Mouse (Mus musculus): ENCODE results near the gene Bloc1s5. TPM values are rescaled to one million over a fixed set of nuclear protein-coding genes. Genes with fewer than 3 reads are reported as not detected.
"Not testable (repeated sequence)": the region's sequence is repeated elsewhere in the genome, so short reads cannot be mapped to it uniquely, and the experiment has no call there.

The Bloc1s5 gene
- polyA plus RNA-seq, 1 experiment from 2014 or later, result 31.4 TPM

GRCm38 (mm10) chr13:38632556-38632955 is 2.4 kb downstream of the Bloc1s5 start:
- ATAC-seq (replicated peaks; ENCODE audit: insufficient number of reproducible peaks, low FRiP score, low TSS enrichment, low read depth), result no peak
- WGBS, result 91% methylated on average over 6 of the region's 6 CpGs

GRCm38 (mm10) chr13:38626229-38626525 is 8.7 kb downstream of the Bloc1s5 start:
- WGBS, result 18% methylated on average over 6 of the region's 6 CpGs

More at GRCm38 (mm10) chr13:38632556-38632955, 2.4 kb downstream of the Bloc1s5 start:
- no peak overlapping the region for H3K4me2 ChIP-seq (ENCODE audit: low read depth, low read length)
- H3K27ac ChIP-seq (replicated peaks; ENCODE audit: low read depth, low read length), result no peak overlapping the region
- H3K9ac ChIP-seq (replicated peaks; ENCODE audit: low read length), result no peak overlapping the region
- no peak for DNase-seq (ENCODE audit: low spot score)
- H3K9me3 ChIP-seq (replicated peaks; ENCODE audit: control insufficient read depth, low read length), result no peaks in the 10 kb centered on the region
- no peaks in the 10 kb centered on the region for H3K36me3 ChIP-seq (replicated peaks; ENCODE audit: control insufficient read depth, insufficient read depth, low read depth, low read length)
- no peaks in the 10 kb centered on the region for H3K4me1 ChIP-seq (ENCODE audit: control insufficient read depth, insufficient read depth, low read length)
- H3K4me3 ChIP-seq (ENCODE audit: low read depth, low read length), result no peak overlapping the region
- no peaks in the 10 kb centered on the region for H3K27me3 ChIP-seq (ENCODE audit: control insufficient read depth, insufficient read depth, low read length)

GRCm38 (mm10) chr13:38625492-38626228 is 9.2 kb downstream of the Bloc1s5 start:
- DNase-seq (ENCODE audit: low spot score) (peak; percentile 61), ATAC-seq (replicated peaks; ENCODE audit: insufficient number of reproducible peaks, low FRiP score, low TSS enrichment, low read depth) (no peak)
- Histone ChIP-seq H3K4me3 (ENCODE audit: low read depth, low read length) (no peak overlapping the region), H3K27ac (replicated peaks; ENCODE audit: low read depth, low read length) (no peak overlapping the region), H3K27me3 (ENCODE audit: control insufficient read depth, insufficient read depth, low read length) (no peaks in the 10 kb centered on the region), H3K4me1 (ENCODE audit: control insufficient read depth, insufficient read depth, low read length) (no peaks in the 10 kb centered on the region), H3K9me3 (replicated peaks; ENCODE audit: control insufficient read depth, low read length) (no peaks in the 10 kb centered on the region), H3K9ac (replicated peaks; ENCODE audit: low read length) (no peak overlapping the region), H3K36me3 (replicated peaks; ENCODE audit: control insufficient read depth, insufficient read depth, low read depth, low read length) (no peaks in the 10 kb centered on the region), H3K4me2 (ENCODE audit: low read depth, low read length) (no peak overlapping the region)
- WGBS, result 23% methylated on average over 5 of the region's 5 CpGs

More at GRCm38 (mm10) chr13:38626229-38626525, 8.7 kb downstream of the Bloc1s5 start:
- no peak overlapping the region for H3K4me2 ChIP-seq (ENCODE audit: low read depth, low read length)
- H3K27me3 ChIP-seq (ENCODE audit: control insufficient read depth, insufficient read depth, low read length), result no peaks in the 10 kb centered on the region
- H3K4me3 ChIP-seq (ENCODE audit: low read depth, low read length), result no peak overlapping the region
- H3K9me3 ChIP-seq (replicated peaks; ENCODE audit: control insufficient read depth, low read length), result no peaks in the 10 kb centered on the region
- no peak overlapping the region for H3K27ac ChIP-seq (replicated peaks; ENCODE audit: low read depth, low read length)
- H3K4me1 ChIP-seq (ENCODE audit: control insufficient read depth, insufficient read depth, low read length), result no peaks in the 10 kb centered on the region
- H3K36me3 ChIP-seq (replicated peaks; ENCODE audit: control insufficient read depth, insufficient read depth, low read depth, low read length), result no peaks in the 10 kb centered on the region
- no peak for ATAC-seq (replicated peaks; ENCODE audit: insufficient number of reproducible peaks, low FRiP score, low TSS enrichment, low read depth)
- H3K9ac ChIP-seq (replicated peaks; ENCODE audit: low read length), result no peak overlapping the region
- no peak for DNase-seq (ENCODE audit: low spot score)

GRCm38 (mm10) chr13:38624292-38624902 is 10.5 kb downstream of the Bloc1s5 start:
- Histone ChIP-seq H3K27ac (replicated peaks; ENCODE audit: low read depth, low read length) (no peak overlapping the region), H3K9me3 (replicated peaks; ENCODE audit: control insufficient read depth, low read length) (no peaks in the 10 kb centered on the region), H3K36me3 (replicated peaks; ENCODE audit: control insufficient read depth, insufficient read depth, low read depth, low read length) (no peaks in the 10 kb centered on the region), H3K4me3 (ENCODE audit: low read depth, low read length) (no peak overlapping the region), H3K9ac (replicated peaks; ENCODE audit: low read length) (no peak overlapping the region), H3K4me1 (ENCODE audit: control insufficient read depth, insufficient read depth, low read length) (no peaks in the 10 kb centered on the region), H3K27me3 (ENCODE audit: control insufficient read depth, insufficient read depth, low read length) (no peaks in the 10 kb centered on the region), H3K4me2 (ENCODE audit: low read depth, low read length) (no peak overlapping the region)
- WGBS, result 94% methylated on average over 8 of the region's 8 CpGs
- DNase-seq (ENCODE audit: low spot score) (no peak), ATAC-seq (replicated peaks; ENCODE audit: insufficient number of reproducible peaks, low FRiP score, low TSS enrichment, low read depth) (no peak)

- H3K27me3 ChIP-seq (ENCODE audit: control insufficient read depth, insufficient read depth, low read length), result no peaks in the 10 kb centered on the region
- H3K9me3 ChIP-seq (replicated peaks; ENCODE audit: control insufficient read depth, low read length), result no peaks in the 10 kb centered on the region
- ATAC-seq (replicated peaks; ENCODE audit: insufficient number of reproducible peaks, low FRiP score, low TSS enrichment, low read depth) (no peak), DNase-seq (ENCODE audit: low spot score) (no peak)
- no peak overlapping the region for H3K4me3 ChIP-seq (ENCODE audit: low read depth, low read length)
- no peak overlapping the region for H3K9ac ChIP-seq (replicated peaks; ENCODE audit: low read length)
- H3K36me3 ChIP-seq (replicated peaks; ENCODE audit: control insufficient read depth, insufficient read depth, low read depth, low read length), result no peaks in the 10 kb centered on the region
- 90% methylated on average over 5 of the region's 5 CpGs for WGBS
- no peak overlapping the region for H3K27ac ChIP-seq (replicated peaks; ENCODE audit: low read depth, low read length)
- H3K4me2 ChIP-seq (ENCODE audit: low read depth, low read length), result no peak overlapping the region
- H3K4me1 ChIP-seq (ENCODE audit: control insufficient read depth, insufficient read depth, low read length), result no peaks in the 10 kb centered on the region
Measured at GRCm38 (mm10) chr13:38623296-38623695, 11.6 kb downstream of the Bloc1s5 start.

GRCm38 (mm10) chr13:38618001-38618630 is 16.8 kb downstream of the Bloc1s5 start:
- not testable (repeated sequence) for H3K4me1 ChIP-seq (ENCODE audit: control insufficient read depth, insufficient read depth, low read length); H3K9ac ChIP-seq (replicated peaks; ENCODE audit: low read length); H3K9me3 ChIP-seq (replicated peaks; ENCODE audit: control insufficient read depth, low read length); DNase-seq (ENCODE audit: low spot score); ATAC-seq (replicated peaks; ENCODE audit: insufficient number of reproducible peaks, low FRiP score, low TSS enrichment, low read depth); H3K4me3 ChIP-seq (ENCODE audit: low read depth, low read length); H3K4me2 ChIP-seq (ENCODE audit: low read depth, low read length); H3K27ac ChIP-seq (replicated peaks; ENCODE audit: low read depth, low read length); H3K36me3 ChIP-seq (replicated peaks; ENCODE audit: control insufficient read depth, insufficient read depth, low read depth, low read length); H3K27me3 ChIP-seq (ENCODE audit: control insufficient read depth, insufficient read depth, low read length)
- WGBS, result 68% methylated on average over 4 of the region's 4 CpGs

GRCm38 (mm10) chr13:38616887-38617286 is 18.0 kb downstream of the Bloc1s5 start:
- H3K4me3 ChIP-seq (ENCODE audit: low read depth, low read length), result no peak overlapping the region
- no peaks in the 10 kb centered on the region for H3K4me1 ChIP-seq (ENCODE audit: control insufficient read depth, insufficient read depth, low read length)
- H3K27me3 ChIP-seq (ENCODE audit: control insufficient read depth, insufficient read depth, low read length), result no peaks in the 10 kb centered on the region
- no peak overlapping the region for H3K9ac ChIP-seq (replicated peaks; ENCODE audit: low read length)
- no peaks in the 10 kb centered on the region for H3K9me3 ChIP-seq (replicated peaks; ENCODE audit: control insufficient read depth, low read length)
- H3K4me2 ChIP-seq (ENCODE audit: low read depth, low read length), result no peak overlapping the region
- no peak for ATAC-seq (replicated peaks; ENCODE audit: insufficient number of reproducible peaks, low FRiP score, low TSS enrichment, low read depth)
- no peak overlapping the region for H3K27ac ChIP-seq (replicated peaks; ENCODE audit: low read depth, low read length)
- no peaks in the 10 kb centered on the region for H3K36me3 ChIP-seq (replicated peaks; ENCODE audit: control insufficient read depth, insufficient read depth, low read depth, low read length)
- no peak for DNase-seq (ENCODE audit: low spot score)
- 86% methylated on average over 4 of the region's 4 CpGs for WGBS

- DNase-seq (ENCODE audit: low spot score) (no peak), ATAC-seq (replicated peaks; ENCODE audit: insufficient number of reproducible peaks, low FRiP score, low TSS enrichment, low read depth) (no peak)
- H3K27me3 ChIP-seq (ENCODE audit: control insufficient read depth, insufficient read depth, low read length), result no peaks in the 10 kb centered on the region
- no peak overlapping the region for H3K4me2 ChIP-seq (ENCODE audit: low read depth, low read length)
- H3K4me1 ChIP-seq (ENCODE audit: control insufficient read depth, insufficient read depth, low read length), result no peaks in the 10 kb centered on the region
- H3K9me3 ChIP-seq (replicated peaks; ENCODE audit: control insufficient read depth, low read length), result no peaks in the 10 kb centered on the region
- WGBS, result 86% methylated on average over 5 of the region's 5 CpGs
- H3K27ac ChIP-seq (replicated peaks; ENCODE audit: low read depth, low read length), result no peak overlapping the region
- no peaks in the 10 kb centered on the region for H3K36me3 ChIP-seq (replicated peaks; ENCODE audit: control insufficient read depth, insufficient read depth, low read depth, low read length)
- H3K9ac ChIP-seq (replicated peaks; ENCODE audit: low read length), result no peak overlapping the region
- no peak overlapping the region for H3K4me3 ChIP-seq (ENCODE audit: low read depth, low read length)
Measured at GRCm38 (mm10) chr13:38615656-38616055, 19.3 kb downstream of the Bloc1s5 start.
